Mouse (Mus musculus): ENCODE measurements around the gene B9d2.
"Not testable (repeated sequence)": the region's sequence is repeated elsewhere in the genome, so short reads cannot be mapped to it uniquely, and the experiment has no call there.

Gene B9d2

GRCm38 (mm10) chr7:25704716-25705364, 24.3 kb downstream of the B9d2 start:
- peak in 1 of 2 experiments; percentile 53 for DNase-seq

- DNase-seq, result peak; percentile 56 to 65
These were observed 25.2 kb downstream of the B9d2 start for GRCm38 (mm10) chr7:25705801-25706251.

- no peak for DNase-seq
These were observed 26.1 kb downstream of the B9d2 start for GRCm38 (mm10) chr7:25706578-25707170.

GRCm38 (mm10) chr7:25707581-25708292, 27.2 kb downstream of the B9d2 start:
- peak; percentile 65 to 74 for DNase-seq

- no peak for DNase-seq
These were observed 29.4 kb downstream of the B9d2 start for GRCm38 (mm10) chr7:25709961-25710360.

- DNase-seq, result no peak
These were observed 30.0 kb downstream of the B9d2 start for GRCm38 (mm10) chr7:25710519-25711130.

- no peak for DNase-seq
These were observed 30.6 kb downstream of the B9d2 start for GRCm38 (mm10) chr7:25711165-25711564.

GRCm38 (mm10) chr7:25711731-25712197, 31.2 kb downstream of the B9d2 start:
- DNase-seq, result no peak

- no peak for DNase-seq
These were observed 32.2 kb downstream of the B9d2 start for GRCm38 (mm10) chr7:25712801-25713200.

GRCm38 (mm10) chr7:25714581-25714980, 34.0 kb downstream of the B9d2 start:
- no peak for DNase-seq

- no peak for DNase-seq
These were observed 35.2 kb downstream of the B9d2 start for GRCm38 (mm10) chr7:25715731-25716271.

GRCm38 (mm10) chr7:25717478-25717877, 36.9 kb downstream of the B9d2 start:
- DNase-seq, result no peak

- DNase-seq, result peak; percentile 95 to 97
These were observed 38.3 kb downstream of the B9d2 start, which contains the start of gene Ccdc97 for GRCm38 (mm10) chr7:25718788-25719417. Gene Ccdc97 (minus strand): TSS chr7:25719088.

GRCm38 (mm10) chr7:25719761-25720610, 39.4 kb downstream of the B9d2 start:
- peak; percentile 71 to 90 for DNase-seq

- DNase-seq, result no peak
These were observed 40.2 kb downstream of the B9d2 start for GRCm38 (mm10) chr7:25720760-25721159.

- not testable (repeated sequence) for DNase-seq
These were observed 41.2 kb downstream of the B9d2 start for GRCm38 (mm10) chr7:25721776-25722175.

- no peak for DNase-seq
These were observed 45.3 kb downstream of the B9d2 start for GRCm38 (mm10) chr7:25725886-25726285.

- no peak for DNase-seq
These were observed 47.2 kb downstream of the B9d2 start for GRCm38 (mm10) chr7:25727800-25728199.

- peak in 1 of 2 experiments; percentile 18 for DNase-seq
These were observed 48.8 kb downstream of the B9d2 start for GRCm38 (mm10) chr7:25729396-25729795.

- no peak for DNase-seq
These were observed 49.3 kb downstream of the B9d2 start for GRCm38 (mm10) chr7:25729862-25730261.

- no peak for DNase-seq
These were observed 50.9 kb downstream of the B9d2 start for GRCm38 (mm10) chr7:25731294-25732055.

Measured in kidney, postnatal 36 days (tissue).